15 mouse cellular contexts compared by ENCODE assay signal in genomic region chr4:138293949-138294550, GRCm38 (mm10). TPM values are rescaled to one million over a fixed set of nuclear protein-coding genes. Genes with fewer than 3 reads are reported as not detected.
DNase-seq lines count a peak whose midpoint lies in the region; ATAC-seq and TF ChIP-seq lines count a peak whose summit lies in the region.
"Had no signal": no experiment of that assay in that cellular context is flagged by ENCODE, and none has a peak within 500 bp of the region (broad histone marks: within the 10 kb centered on the region; RNA-seq: fewer than 3 reads in every experiment).

No protein-coding gene starts in this region.

- ATAC-seq in hindbrain, embryonic 13.5 days (ENCODE audit: low FRiP score): peak; percentile 80
- ATAC-seq in midbrain, embryonic 15.5 days (replicated peaks): peak; percentile 66; the same call in 1 of the 2 replicates
- ATAC-seq in intestine, postnatal 0 days: no peak
- ATAC-seq: activated CD4-positive, CD25-positive, alpha-beta regulatory T cell, adult 4 months; Patski had no signal

- H3K36me3 ChIP-seq in hindbrain, embryonic 13.5 days: no peaks in the 10 kb centered on the region
- no peaks in the 10 kb centered on the region for H3K36me3 ChIP-seq in midbrain, embryonic 15.5 days (replicated peaks)
- H3K36me3 ChIP-seq in intestine, postnatal 0 days (ENCODE audit: control insufficient read depth, insufficient read depth): no peaks in the 10 kb centered on the region

- peaks cover 4% of the 10 kb centered on the region for H3K4me1 ChIP-seq in cortical plate, adult 2 months (ENCODE audit: control insufficient read depth, insufficient read depth, low read length)
- peaks cover 15% of the 10 kb centered on the region for H3K4me1 ChIP-seq in hindbrain, embryonic 13.5 days (replicated peaks)
- H3K4me1 ChIP-seq in midbrain, embryonic 15.5 days: peaks cover 5% of the 10 kb centered on the region; the same call in 1 of the 2 replicates
- H3K4me1 ChIP-seq in intestine, postnatal 0 days (replicated peaks; ENCODE audit: control insufficient read depth, insufficient read depth, low read length): peaks cover 3% of the 10 kb centered on the region; the same call in 1 of the 2 replicates

- 0 out of 2 replicates have a peak overlapping the region, but pooled peaks have one; percentile 25 for H3K4me2 ChIP-seq in hindbrain, embryonic 13.5 days
- 0 out of 2 replicates have a peak overlapping the region, but pooled peaks have one; percentile 15 for H3K4me2 ChIP-seq in midbrain, embryonic 15.5 days
- no peak overlapping the region for H3K4me2 ChIP-seq in intestine, postnatal 0 days (replicated peaks; ENCODE audit: low read depth)

- H3K9ac ChIP-seq in hindbrain, embryonic 13.5 days: no peak overlapping the region
- no peak overlapping the region for H3K9ac ChIP-seq in midbrain, embryonic 15.5 days
- no peak overlapping the region for H3K9ac ChIP-seq in intestine, postnatal 0 days (ENCODE audit: low read depth, low read length)

- no peaks in the 10 kb centered on the region for H3K9me3 ChIP-seq in hindbrain, embryonic 13.5 days
- no peaks in the 10 kb centered on the region for H3K9me3 ChIP-seq in midbrain, embryonic 15.5 days
- H3K9me3 ChIP-seq in intestine, postnatal 0 days (ENCODE audit: control insufficient read depth): no peaks in the 10 kb centered on the region

- WGBS in hindbrain, embryonic 13.5 days: 64% methylated on average over 11 of the region's 14 CpGs
- WGBS in midbrain, embryonic 15.5 days: 70% methylated on average over 10 of the region's 14 CpGs
- WGBS in intestine, postnatal 0 days: 88% methylated on average over 13 of the region's 14 CpGs

- DNase-seq in brain, adult 2 months (ENCODE audit: low read depth, low spot score): peak; percentile 33
- no peak for DNase-seq in spleen, adult 18-20 months
- DNase-seq in urinary bladder, postnatal 14 days (ENCODE audit: low spot score): no peak
- DNase-seq: embryo, embryonic 11 days; gastrocnemius, postnatal 14 days; kidney, adult 9 months; kidney, postnatal 36 days; left cerebral cortex, postnatal 4 days; lung, adult 18-20 months had no signal

- TF ChIP-seq POLR2A in cortical plate, adult 2 months (IDR thresholded peaks at IDR 0.05; ENCODE audit: extremely low read depth, insufficient read depth, low read length): no peak

- peak overlapping the region; percentile 28; the same call in 1 of the 2 replicates for H3K27ac ChIP-seq in cortical plate, adult 2 months (ENCODE audit: insufficient read depth, low read length)
- H3K27ac ChIP-seq in hindbrain, embryonic 13.5 days: peak overlapping the region; percentile 93
- peak overlapping the region; percentile 84 for H3K27ac ChIP-seq in midbrain, embryonic 15.5 days
- no peak overlapping the region for H3K27ac ChIP-seq in intestine, postnatal 0 days (ENCODE audit: low read depth, low read length)

- TF ChIP-seq CTCF in cortical plate, adult 2 months (IDR thresholded peaks at IDR 0.05; ENCODE audit: extremely low read depth, insufficient read depth, low read length): no peak
- no peak for TF ChIP-seq CTCF in intestine, postnatal 0 days (IDR thresholded peaks at IDR 0.05; ENCODE audit: low read depth)

- no peak overlapping the region for H3K4me3 ChIP-seq in cortical plate, adult 2 months (ENCODE audit: insufficient read depth, low read length)
- H3K4me3 ChIP-seq in hindbrain, embryonic 13.5 days: no peak overlapping the region
- no peak overlapping the region for H3K4me3 ChIP-seq in midbrain, embryonic 15.5 days
- no peak overlapping the region for H3K4me3 ChIP-seq in intestine, postnatal 0 days (ENCODE audit: low read depth, low read length)

- no peaks in the 10 kb centered on the region for H3K27me3 ChIP-seq in hindbrain, embryonic 13.5 days
- H3K27me3 ChIP-seq in midbrain, embryonic 15.5 days (replicated peaks): no peaks in the 10 kb centered on the region
- H3K27me3 ChIP-seq in intestine, postnatal 0 days (replicated peaks; ENCODE audit: control insufficient read depth, insufficient read depth, low read length): no peaks in the 10 kb centered on the region
- H3K27me3 ChIP-seq: Patski had no signal

RNA-seq across cellular contexts. Expression of gene Ddost, which starts 10.5 kb away (rescaled TPM):
- 96.7 and 99.4 TPM in 2 replicates for polyA plus RNA-seq in cortical plate, adult 2 months (2012; rRNA removed)
- 208 and 213 TPM in 2 replicates for polyA plus RNA-seq in hindbrain, embryonic 13.5 days (2015; fragmentation: Nextera tagmentation; extraction: Ambion mirVana)
- polyA plus RNA-seq in midbrain, embryonic 15.5 days (2015; fragmentation: Nextera tagmentation; extraction: Ambion mirVana): 203 and 212 TPM in 2 replicates
- polyA plus RNA-seq in intestine, postnatal 0 days (2015; fragmentation: Nextera tagmentation; extraction: Ambion mirVana): 177 and 178 TPM in 2 replicates

RNA-seq across cellular contexts. Expression of gene Pink1, which starts 32.1 kb away (rescaled TPM):
- 411 and 422 TPM in 2 replicates for polyA plus RNA-seq in cortical plate, adult 2 months (2012; rRNA removed)
- polyA plus RNA-seq in hindbrain, embryonic 13.5 days (2015; fragmentation: Nextera tagmentation; extraction: Ambion mirVana): 91.0 and 93.8 TPM in 2 replicates
- polyA plus RNA-seq in midbrain, embryonic 15.5 days (2015; fragmentation: Nextera tagmentation; extraction: Ambion mirVana): 105 and 113 TPM in 2 replicates
- 65.8 and 71.7 TPM in 2 replicates for polyA plus RNA-seq in intestine, postnatal 0 days (2015; fragmentation: Nextera tagmentation; extraction: Ambion mirVana)

RNA-seq across cellular contexts. Expression of gene Kif17, which starts 43.8 kb away (rescaled TPM):
- polyA plus RNA-seq in cortical plate, adult 2 months (2012; rRNA removed): 28.7 and 29.2 TPM in 2 replicates
- polyA plus RNA-seq in hindbrain, embryonic 13.5 days (2015; fragmentation: Nextera tagmentation; extraction: Ambion mirVana): 2.5 and 2.6 TPM in 2 replicates
- 2.8 and 3.8 TPM in 2 replicates for polyA plus RNA-seq in midbrain, embryonic 15.5 days (2015; fragmentation: Nextera tagmentation; extraction: Ambion mirVana)
- 0.78 and 1.1 TPM in 2 replicates for polyA plus RNA-seq in intestine, postnatal 0 days (2015; fragmentation: Nextera tagmentation; extraction: Ambion mirVana)
- polyA plus RNA-seq: activated CD4-positive, CD25-positive, alpha-beta regulatory T cell, adult 4 months had no signal

RNA-seq across cellular contexts. Expression of gene Sh2d5, which starts 43.8 kb away (rescaled TPM):
- polyA plus RNA-seq in cortical plate, adult 2 months (2012; rRNA removed): 89.7 and 93.2 TPM in 2 replicates
- polyA plus RNA-seq in hindbrain, embryonic 13.5 days (2015; fragmentation: Nextera tagmentation; extraction: Ambion mirVana): 11.1 and 12.3 TPM in 2 replicates
- polyA plus RNA-seq in midbrain, embryonic 15.5 days (2015; fragmentation: Nextera tagmentation; extraction: Ambion mirVana): 17.0 and 17.4 TPM in 2 replicates
- 0.21 and 0.33 TPM in 2 replicates for polyA plus RNA-seq in intestine, postnatal 0 days (2015; fragmentation: Nextera tagmentation; extraction: Ambion mirVana)
